Mouse (Mus musculus) embryo, embryonic 11.5 days (tissue): ENCODE measurements around the gene Slc11a2.
"Not testable (repeated sequence)": the region's sequence is repeated elsewhere in the genome, so short reads cannot be mapped to it uniquely, and the experiment has no call there.

Experiments used
- DNase-seq: peaks from one replicate; pipeline ENCODE4 v3.0.0-alpha.2; 2012; ENCODE audit warnings: low read depth, low spot score

Slc11a2 gene

GRCm38 (mm10) chr15:100352711-100353250 lies 72.1 kb downstream of the Slc11a2 start, which contains the start of the genes Methig1 and Mettl7a2:
Gene Methig1 (plus strand): TSS chr15:100353149.
Gene Mettl7a2 (plus strand): TSS chr15:100353200.
- DNase-seq, result no peak

- DNase-seq, result no peak
These were observed 73.3 kb downstream of the Slc11a2 start for GRCm38 (mm10) chr15:100351501-100352060.

GRCm38 (mm10) chr15:100349496-100349895 lies 75.4 kb downstream of the Slc11a2 start:
- no peak for DNase-seq

- no peak for DNase-seq
These were observed 78.1 kb downstream of the Slc11a2 start for GRCm38 (mm10) chr15:100346761-100347160.

GRCm38 (mm10) chr15:100345484-100345883 lies 79.4 kb downstream of the Slc11a2 start:
- no peak for DNase-seq

GRCm38 (mm10) chr15:100341314-100341980 lies 83.4 kb downstream of the Slc11a2 start:
- not testable (repeated sequence) for DNase-seq
